Mouse (Mus musculus) stomach, embryonic 14.5 days (tissue): ENCODE data around the gene Synrg. TPM values are rescaled to one million over a fixed set of nuclear protein-coding genes. Genes with fewer than 3 reads are reported as not detected.

Experiments used
- ATAC-seq: fragments of 200-750 bp; cut with Nextera tagmentation; 2 replicates; pipeline ENCODE4 v1.8.0; 2017; ENCODE audit warnings: low read depth, moderate TSS enrichment; ENCODE audit not compliant: insufficient number of reproducible peaks, insufficient read depth, low FRiP score
- H3K27ac ChIP-seq: fragments of 300-500 bp; sonication (generic); 2 replicates; pipeline ENCODE4 v1.5.1; 2014; ENCODE audit warnings: mild to moderate bottlenecking, low read length, moderate library complexity, mixed read lengths
- H3K27me3 ChIP-seq: fragments of 300-500 bp; sonication (generic); 2 replicates; pipeline ENCODE4 v1.6.1; 2014; ENCODE audit warnings: low read length, control low read depth, mixed read lengths; ENCODE audit not compliant: control insufficient read depth, insufficient read depth
- H3K36me3 ChIP-seq: fragments of 300-500 bp; sonication (generic); 2 replicates; pipeline ENCODE4 v1.6.1; 2014; ENCODE audit warnings: mild to moderate bottlenecking, control low read depth, low read length, moderate library complexity, mixed read lengths; ENCODE audit not compliant: control insufficient read depth, insufficient read depth
- H3K4me1 ChIP-seq: fragments of 300-500 bp; sonication (generic); 2 replicates; pipeline ENCODE4 v1.6.1; 2014; ENCODE audit warnings: low read length, control low read depth, mixed read lengths; ENCODE audit not compliant: control insufficient read depth, insufficient read depth
- H3K4me2 ChIP-seq: fragments of 300-500 bp; sonication (generic); replicated peaks from 2 replicates; pipeline ENCODE4 v1.6.1; 2014; ENCODE audit warnings: low read depth, low read length, control low read depth
- H3K4me3 ChIP-seq: fragments of 300-500 bp; sonication (generic); 2 replicates; pipeline ENCODE4 v1.5.1; 2014; ENCODE audit warnings: low read depth, low read length, control low read depth
- H3K9ac ChIP-seq: fragments of 300-500 bp; sonication (generic); replicated peaks from 2 replicates; pipeline ENCODE4 v1.6.1; 2014; ENCODE audit warnings: low read depth, mild to moderate bottlenecking, control low read depth, low read length, moderate library complexity, mixed read lengths
- H3K9me3 ChIP-seq: fragments of 300-500 bp; sonication (generic); 2 replicates; pipeline ENCODE4 v1.6.1; 2016; ENCODE audit warnings: low read depth, low read length, control low read depth; ENCODE audit not compliant: control insufficient read depth
- WGBS: fragments of 180-500 bp; shearing (Covaris S2); extraction: QIAGEN DNeasy Blood & Tissue Kit; methylation state at CpG from one replicate; pipeline ENCODE4 v1.1.7; 2014; 5-methylcytosine and 5-hydroxymethylcytosine counted together
- polyA plus RNA-seq: library from polyadenylated mRNA; unstranded; fragments of >200 nt; fragmentation: Nextera tagmentation; extraction: Ambion mirVana; gene quantifications from 2 replicates; pipeline ENCODE4 v1.2.1, GENCODE M21; 2014

The Synrg gene
- polyA plus RNA-seq = 13.8 and 15.0 TPM in 2 replicates

DNA sequence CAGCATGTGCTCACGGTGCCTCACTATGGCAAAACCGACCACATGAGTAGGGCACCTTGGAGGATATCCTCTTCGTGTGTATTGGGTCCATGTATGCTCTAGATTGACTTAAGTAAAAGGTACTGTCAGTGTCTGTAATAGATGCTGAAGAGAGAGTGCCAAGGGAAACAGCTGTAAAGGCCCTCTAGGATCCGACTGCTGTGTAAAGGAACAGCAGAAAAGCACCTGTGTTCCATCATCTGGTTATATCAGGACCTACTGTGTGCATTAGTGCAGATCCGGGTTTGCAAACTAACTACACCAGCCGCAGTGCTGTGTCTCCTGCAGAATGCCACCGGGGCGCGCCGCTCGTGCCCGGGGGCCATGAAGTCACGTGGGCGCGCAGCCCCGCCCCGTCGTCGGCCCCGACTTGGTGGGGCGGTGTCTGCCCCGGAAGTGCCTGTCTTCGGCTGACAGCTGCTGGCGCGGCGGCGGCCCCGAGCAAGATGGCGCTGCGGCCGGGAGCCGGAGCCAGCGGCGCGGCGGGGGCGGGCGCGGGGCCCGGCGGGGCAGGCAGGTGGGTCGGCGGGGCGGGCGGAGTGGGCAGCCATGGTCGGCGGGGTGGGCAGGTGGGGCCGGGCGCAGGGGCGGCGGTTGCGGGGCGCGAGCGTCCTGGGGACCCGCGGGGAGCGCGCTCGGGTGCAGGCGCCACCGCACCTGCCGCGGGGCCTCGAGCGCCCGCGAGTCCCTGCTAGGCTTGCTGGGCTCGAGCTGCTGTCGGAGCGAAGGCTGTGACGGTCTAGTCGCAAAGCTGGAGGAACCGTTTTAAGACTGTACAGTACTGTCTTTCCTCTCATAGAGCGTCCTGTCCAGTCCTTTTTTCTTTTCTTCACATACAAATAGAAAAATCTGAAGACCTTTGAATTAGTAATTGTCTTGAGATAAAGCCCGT lies at the start of gene Synrg:
Gene Synrg (plus strand): TSS at position 438 of the 931 bp plus-strand sequence.
- Histone ChIP-seq H3K27me3 (no peaks in the 10 kb centered on the region), H3K9me3 (no peaks in the 10 kb centered on the region), H3K36me3 (peaks cover 27% of the 10 kb centered on the region), H3K4me2 (peak within 1 kb of the TSS; percentile 60), H3K27ac (peak within 1 kb of the TSS; percentile 21; the same call in 1 of the 2 replicates), H3K4me1 (no peaks in the 10 kb centered on the region), H3K4me3 (peak within 1 kb of the TSS; percentile 56), H3K9ac (peak within 1 kb of the TSS; percentile 67)
- peak; percentile 90 for ATAC-seq
- 1% methylated on average over 70 of the region's 76 CpGs for WGBS

DNA sequence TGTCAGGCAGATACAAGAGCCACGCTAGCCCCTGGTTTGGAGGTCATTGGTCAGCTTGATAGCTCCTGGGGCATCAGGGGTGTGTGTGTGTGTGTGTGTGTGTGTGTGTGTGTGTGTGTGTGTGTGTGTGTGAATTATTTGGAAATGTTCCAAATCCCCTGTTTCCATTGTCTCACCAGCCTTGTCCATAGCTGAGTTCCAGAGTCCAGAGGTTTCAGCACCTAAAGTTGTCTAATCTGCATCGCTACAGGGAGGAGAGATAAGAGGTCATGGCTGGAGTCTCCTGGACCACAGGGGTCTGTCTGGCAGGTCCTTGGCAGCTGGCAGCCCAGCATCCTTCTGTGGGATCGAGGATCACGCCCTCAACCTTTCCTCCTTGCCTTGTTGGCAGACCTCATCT lies 49.7 kb upstream of the Synrg start:
- Histone ChIP-seq H3K4me1 (no peaks in the 10 kb centered on the region), H3K27ac (no peak overlapping the region), H3K27me3 (no peaks in the 10 kb centered on the region), H3K9ac (no peak overlapping the region), H3K36me3 (no peaks in the 10 kb centered on the region), H3K9me3 (no peaks in the 10 kb centered on the region), H3K4me3 (no peak overlapping the region), H3K4me2 (no peak overlapping the region)
- WGBS = 79% methylated on average over 4 of the region's 4 CpGs
- ATAC-seq = no peak

- no peak for ATAC-seq
- H3K4me2 ChIP-seq = no peak overlapping the region
- no peaks in the 10 kb centered on the region for H3K9me3 ChIP-seq
- H3K9ac ChIP-seq = no peak overlapping the region
- H3K27ac ChIP-seq = no peak overlapping the region
- H3K4me3 ChIP-seq = no peak overlapping the region
- WGBS = 24% methylated on average over 2 of the region's 2 CpGs
- no peaks in the 10 kb centered on the region for H3K27me3 ChIP-seq
- no peaks in the 10 kb centered on the region for H3K36me3 ChIP-seq
- no peaks in the 10 kb centered on the region for H3K4me1 ChIP-seq
These were observed 41.6 kb upstream of the Synrg start for GRCm38 (mm10) chr11:83922600-83922999.

DNA sequence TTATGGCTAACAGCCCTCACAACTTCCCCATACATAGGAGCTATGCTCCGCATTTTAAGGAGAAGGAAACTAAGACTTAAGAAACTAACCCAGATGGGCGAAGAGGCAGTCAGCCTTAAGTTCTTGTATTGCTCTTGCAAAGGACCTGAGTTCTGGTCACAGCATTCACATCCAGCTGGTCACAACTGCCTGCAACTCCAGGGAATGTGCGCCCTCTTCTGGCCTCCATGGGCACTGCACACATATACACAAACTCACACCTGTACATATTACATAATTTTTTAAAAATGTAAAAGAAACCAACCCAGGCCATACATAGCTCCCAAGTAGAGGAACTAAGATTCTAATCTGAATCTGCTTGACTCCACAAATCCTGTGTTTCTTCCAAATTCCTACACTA lies 37.1 kb upstream of the Synrg start:
- Histone ChIP-seq H3K36me3 (no peaks in the 10 kb centered on the region), H3K9me3 (no peaks in the 10 kb centered on the region), H3K4me3 (no peak overlapping the region), H3K27me3 (no peaks in the 10 kb centered on the region), H3K9ac (no peak overlapping the region), H3K4me1 (no peaks in the 10 kb centered on the region), H3K27ac (no peak overlapping the region), H3K4me2 (no peak overlapping the region)
- WGBS = 65% methylated on average over 3 of the region's 3 CpGs
- ATAC-seq = no peak

GRCm38 (mm10) chr11:83932506-83933106 lies 31.6 kb upstream of the Synrg start:
- no peaks in the 10 kb centered on the region for H3K9me3 ChIP-seq
- H3K9ac ChIP-seq = no peak overlapping the region
- no peak overlapping the region for H3K4me2 ChIP-seq
- no peaks in the 10 kb centered on the region for H3K4me1 ChIP-seq
- no peak overlapping the region for H3K4me3 ChIP-seq
- H3K27me3 ChIP-seq = no peaks in the 10 kb centered on the region
- ATAC-seq = no peak
- H3K27ac ChIP-seq = no peak overlapping the region
- no peaks in the 10 kb centered on the region for H3K36me3 ChIP-seq
- WGBS = 67% methylated on average over 10 of the region's 10 CpGs

DNA sequence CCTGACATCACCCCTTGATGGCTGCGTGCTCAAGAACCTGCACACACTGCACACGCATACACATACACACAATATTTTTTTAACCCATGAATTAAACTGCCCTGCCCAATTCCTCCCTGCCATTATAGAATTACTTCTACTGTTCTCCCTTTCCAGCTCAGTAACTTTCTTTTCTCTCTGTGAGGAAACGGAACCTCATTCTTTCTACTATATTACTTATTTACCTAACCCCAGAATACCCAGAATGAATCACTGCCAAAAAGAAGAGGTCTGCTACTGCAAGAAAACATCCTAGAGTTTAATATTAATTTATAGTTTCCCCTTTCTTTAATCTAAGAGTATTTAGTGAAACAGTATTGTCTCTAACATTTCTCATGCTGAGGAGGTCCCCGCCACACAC lies 30.9 kb upstream of the Synrg start:
- H3K9me3 ChIP-seq = no peaks in the 10 kb centered on the region
- no peak overlapping the region for H3K9ac ChIP-seq
- no peaks in the 10 kb centered on the region for H3K36me3 ChIP-seq
- 83% methylated on average over 4 of the region's 4 CpGs for WGBS
- no peaks in the 10 kb centered on the region for H3K4me1 ChIP-seq
- ATAC-seq = no peak
- no peaks in the 10 kb centered on the region for H3K27me3 ChIP-seq
- H3K4me3 ChIP-seq = no peak overlapping the region
- no peak overlapping the region for H3K4me2 ChIP-seq
- no peak overlapping the region for H3K27ac ChIP-seq

- ATAC-seq = peak; percentile 61; the same call in 1 of the 2 replicates
- WGBS = 9% methylated on average over 7 of the region's 7 CpGs
- no peaks in the 10 kb centered on the region for H3K27me3 ChIP-seq
These were observed 28.1 kb upstream of the Synrg start for GRCm38 (mm10) chr11:83935986-83936665.

DNA sequence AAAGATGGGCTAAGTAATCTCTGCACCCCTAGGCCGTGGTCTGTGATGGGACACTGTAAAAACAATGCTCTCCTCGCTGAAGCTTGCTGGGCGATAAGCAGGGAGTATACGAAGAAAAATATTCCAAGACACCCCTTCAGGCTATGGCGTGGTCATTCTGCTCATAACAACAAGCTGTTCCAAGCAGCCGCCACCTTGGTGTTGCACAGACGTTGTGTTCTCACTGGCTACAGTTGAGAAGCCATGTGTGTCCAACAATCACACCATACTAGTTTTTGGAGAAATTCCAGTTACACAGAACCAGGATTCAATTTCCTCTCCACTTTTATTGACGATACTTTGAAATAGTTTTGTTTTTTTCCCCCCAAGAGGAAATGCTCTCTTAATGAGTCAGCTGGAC lies 25.7 kb upstream of the Synrg start:
- 77% methylated on average over 8 of the region's 8 CpGs for WGBS
- ATAC-seq = no peak
- Histone ChIP-seq H3K9ac (no peak overlapping the region), H3K36me3 (peaks cover under 1% of the 10 kb centered on the region; the same call in 1 of the 2 replicates), H3K27me3 (no peaks in the 10 kb centered on the region), H3K4me3 (no peak overlapping the region), H3K9me3 (no peaks in the 10 kb centered on the region), H3K4me2 (no peak overlapping the region), H3K27ac (no peak overlapping the region), H3K4me1 (peaks cover 5% of the 10 kb centered on the region; the same call in 1 of the 2 replicates)

More at GRCm38 (mm10) chr11:83935986-83936665, 28.1 kb upstream of the Synrg start:
- Histone ChIP-seq H3K4me3 (no peak overlapping the region), H3K4me2 (no peak overlapping the region), H3K9ac (no peak overlapping the region), H3K36me3 (no peaks in the 10 kb centered on the region), H3K9me3 (no peaks in the 10 kb centered on the region), H3K27ac (no peak overlapping the region), H3K4me1 (no peaks in the 10 kb centered on the region)
